Mouse (Mus musculus): ENCODE results near the gene Tbx2. TPM values are rescaled to one million over a fixed set of nuclear protein-coding genes. Genes with fewer than 3 reads are reported as not detected.

Gene Tbx2
- polyA plus RNA-seq, 1 experiment from 2014 or later: 0.79 TPM

- no peak overlapping the region for H3K27ac ChIP-seq (ENCODE audit: low read depth, low read length)
- H3K4me2 ChIP-seq: peak overlapping the region; percentile 14; the same call in 1 of the 2 replicates
- under 1% methylated on average over 22 of the region's 22 CpGs for WGBS
- no peaks in the 10 kb centered on the region for H3K9me3 ChIP-seq (ENCODE audit: control insufficient read depth, low read length)
- H3K4me1 ChIP-seq (ENCODE audit: control insufficient read depth, insufficient read depth, low read length): peaks cover 15% of the 10 kb centered on the region
- no peaks in the 10 kb centered on the region for H3K36me3 ChIP-seq (ENCODE audit: control insufficient read depth, insufficient read depth, low read length)
- H3K9ac ChIP-seq (ENCODE audit: low read length): no peak overlapping the region
- H3K27me3 ChIP-seq (ENCODE audit: control insufficient read depth, insufficient read depth, low read length): peaks cover 67% of the 10 kb centered on the region
- DNase-seq (ENCODE audit: low spot score, missing footprints): peak; percentile 95
- 0 out of 2 replicates have a peak, but pooled peaks have one; percentile 16 for ATAC-seq (ENCODE audit: low FRiP score)
- H3K4me3 ChIP-seq (ENCODE audit: low read depth, low read length): 0 out of 2 replicates have a peak overlapping the region, but pooled peaks have one; percentile 1
Measured at GRCm38 (mm10) chr11:85886429-85886785, 54.1 kb downstream of the Tbx2 start.

GRCm38 (mm10) chr11:85887273-85887672 lies 54.9 kb downstream of the Tbx2 start:
- H3K4me2 ChIP-seq: no peak overlapping the region
- 19% methylated on average over 6 of the region's 6 CpGs for WGBS
- H3K27me3 ChIP-seq (ENCODE audit: control insufficient read depth, insufficient read depth, low read length): peaks cover 76% of the 10 kb centered on the region
- H3K4me1 ChIP-seq (ENCODE audit: control insufficient read depth, insufficient read depth, low read length): peaks cover 15% of the 10 kb centered on the region
- no peaks in the 10 kb centered on the region for H3K9me3 ChIP-seq (ENCODE audit: control insufficient read depth, low read length)
- H3K36me3 ChIP-seq (ENCODE audit: control insufficient read depth, insufficient read depth, low read length): no peaks in the 10 kb centered on the region
- no peak overlapping the region for H3K4me3 ChIP-seq (ENCODE audit: low read depth, low read length)
- DNase-seq (ENCODE audit: low spot score, missing footprints) (peak; percentile 94), ATAC-seq (ENCODE audit: low FRiP score) (no peak)
- H3K27ac ChIP-seq (ENCODE audit: low read depth, low read length): no peak overlapping the region
- no peak overlapping the region for H3K9ac ChIP-seq (ENCODE audit: low read length)

- WGBS: 2% methylated on average over 17 of the region's 17 CpGs
- H3K9me3 ChIP-seq (ENCODE audit: control insufficient read depth, low read length): no peaks in the 10 kb centered on the region
- H3K27me3 ChIP-seq (ENCODE audit: control insufficient read depth, insufficient read depth, low read length): peaks cover 82% of the 10 kb centered on the region
- no peak overlapping the region for H3K27ac ChIP-seq (ENCODE audit: low read depth, low read length)
- DNase-seq (ENCODE audit: low spot score, missing footprints) (peak; percentile 95), ATAC-seq (ENCODE audit: low FRiP score) (no peak)
- no peak overlapping the region for H3K9ac ChIP-seq (ENCODE audit: low read length)
- H3K4me3 ChIP-seq (ENCODE audit: low read depth, low read length): no peak overlapping the region
- H3K4me1 ChIP-seq (ENCODE audit: control insufficient read depth, insufficient read depth, low read length): peaks cover 15% of the 10 kb centered on the region
- no peaks in the 10 kb centered on the region for H3K36me3 ChIP-seq (ENCODE audit: control insufficient read depth, insufficient read depth, low read length)
- H3K4me2 ChIP-seq: no peak overlapping the region
Measured at GRCm38 (mm10) chr11:85887801-85888450, 55.6 kb downstream of the Tbx2 start.

GRCm38 (mm10) chr11:85888451-85888961 lies 56.2 kb downstream of the Tbx2 start:
- no peaks in the 10 kb centered on the region for H3K9me3 ChIP-seq (ENCODE audit: control insufficient read depth, low read length)
- DNase-seq (ENCODE audit: low spot score, missing footprints) (peak; percentile 96), ATAC-seq (ENCODE audit: low FRiP score) (no peak; the same call in 1 of the 2 replicates)
- WGBS: 1% methylated on average over 26 of the region's 26 CpGs
- no peak overlapping the region for H3K27ac ChIP-seq (ENCODE audit: low read depth, low read length)
- peaks cover 15% of the 10 kb centered on the region for H3K4me1 ChIP-seq (ENCODE audit: control insufficient read depth, insufficient read depth, low read length)
- H3K9ac ChIP-seq (ENCODE audit: low read length): no peak overlapping the region
- no peak overlapping the region for H3K4me2 ChIP-seq
- H3K27me3 ChIP-seq (ENCODE audit: control insufficient read depth, insufficient read depth, low read length): peaks cover 88% of the 10 kb centered on the region
- H3K4me3 ChIP-seq (ENCODE audit: low read depth, low read length): no peak overlapping the region
- no peaks in the 10 kb centered on the region for H3K36me3 ChIP-seq (ENCODE audit: control insufficient read depth, insufficient read depth, low read length)

- Histone ChIP-seq H3K9me3 (ENCODE audit: control insufficient read depth, low read length) (no peaks in the 10 kb centered on the region), H3K4me1 (ENCODE audit: control insufficient read depth, insufficient read depth, low read length) (peaks cover 15% of the 10 kb centered on the region), H3K36me3 (ENCODE audit: control insufficient read depth, insufficient read depth, low read length) (no peaks in the 10 kb centered on the region), H3K27ac (ENCODE audit: low read depth, low read length) (no peak overlapping the region), H3K9ac (ENCODE audit: low read length) (no peak overlapping the region), H3K4me2 (no peak overlapping the region), H3K4me3 (ENCODE audit: low read depth, low read length) (no peak overlapping the region), H3K27me3 (ENCODE audit: control insufficient read depth, insufficient read depth, low read length) (peaks cover 93% of the 10 kb centered on the region)
- DNase-seq (ENCODE audit: low spot score, missing footprints) (peak; percentile 95), ATAC-seq (ENCODE audit: low FRiP score) (no peak)
- WGBS: 6% methylated on average over 8 of the region's 8 CpGs
Measured at GRCm38 (mm10) chr11:85889056-85889729, 56.8 kb downstream of the Tbx2 start.

- H3K4me2 ChIP-seq: no peak overlapping the region
- peaks cover 93% of the 10 kb centered on the region for H3K27me3 ChIP-seq (ENCODE audit: control insufficient read depth, insufficient read depth, low read length)
- H3K27ac ChIP-seq (ENCODE audit: low read depth, low read length): no peak overlapping the region
- WGBS: 1% methylated on average over 47 of the region's 47 CpGs
- H3K4me3 ChIP-seq (ENCODE audit: low read depth, low read length): no peak overlapping the region; the same call in 1 of the 2 replicates
- no peaks in the 10 kb centered on the region for H3K36me3 ChIP-seq (ENCODE audit: control insufficient read depth, insufficient read depth, low read length)
- H3K4me1 ChIP-seq (ENCODE audit: control insufficient read depth, insufficient read depth, low read length): peaks cover 19% of the 10 kb centered on the region
- peak; percentile 94 for DNase-seq (ENCODE audit: low spot score, missing footprints)
- no peak for ATAC-seq (ENCODE audit: low FRiP score)
- no peaks in the 10 kb centered on the region for H3K9me3 ChIP-seq (ENCODE audit: control insufficient read depth, low read length)
- no peak overlapping the region for H3K9ac ChIP-seq (ENCODE audit: low read length)
Measured at GRCm38 (mm10) chr11:85889730-85890562, 57.6 kb downstream of the Tbx2 start.

GRCm38 (mm10) chr11:85890563-85890845 lies 58.2 kb downstream of the Tbx2 start:
- ATAC-seq (ENCODE audit: low FRiP score): no peak
- DNase-seq (ENCODE audit: low spot score, missing footprints): peak; percentile 96
- 1% methylated on average over 13 of the region's 13 CpGs for WGBS

GRCm38 (mm10) chr11:85891010-85891691 lies 58.8 kb downstream of the Tbx2 start:
- Histone ChIP-seq H3K4me1 (ENCODE audit: control insufficient read depth, insufficient read depth, low read length) (peaks cover 22% of the 10 kb centered on the region), H3K27me3 (ENCODE audit: control insufficient read depth, insufficient read depth, low read length) (peaks cover 93% of the 10 kb centered on the region), H3K4me3 (ENCODE audit: low read depth, low read length) (no peak overlapping the region), H3K4me2 (no peak overlapping the region), H3K9ac (ENCODE audit: low read length) (no peak overlapping the region), H3K9me3 (ENCODE audit: control insufficient read depth, low read length) (no peaks in the 10 kb centered on the region), H3K36me3 (ENCODE audit: control insufficient read depth, insufficient read depth, low read length) (no peaks in the 10 kb centered on the region), H3K27ac (ENCODE audit: low read depth, low read length) (no peak overlapping the region)
- DNase-seq (ENCODE audit: low spot score, missing footprints) (peak; percentile 90), ATAC-seq (ENCODE audit: low FRiP score) (no peak)
- 2% methylated on average over 13 of the region's 13 CpGs for WGBS

More at GRCm38 (mm10) chr11:85890563-85890845, 58.2 kb downstream of the Tbx2 start:
- H3K4me2 ChIP-seq: no peak overlapping the region
- H3K27ac ChIP-seq (ENCODE audit: low read depth, low read length): no peak overlapping the region
- H3K4me3 ChIP-seq (ENCODE audit: low read depth, low read length): no peak overlapping the region
- peaks cover 93% of the 10 kb centered on the region for H3K27me3 ChIP-seq (ENCODE audit: control insufficient read depth, insufficient read depth, low read length)
- H3K4me1 ChIP-seq (ENCODE audit: control insufficient read depth, insufficient read depth, low read length): peaks cover 23% of the 10 kb centered on the region
- H3K9me3 ChIP-seq (ENCODE audit: control insufficient read depth, low read length): no peaks in the 10 kb centered on the region
- H3K36me3 ChIP-seq (ENCODE audit: control insufficient read depth, insufficient read depth, low read length): no peaks in the 10 kb centered on the region
- H3K9ac ChIP-seq (ENCODE audit: low read length): no peak overlapping the region
